Mouse (Mus musculus) left cerebral cortex, postnatal 4 days (tissue): ENCODE results near the gene Slc22a17. TPM values are rescaled to one million over a fixed set of nuclear protein-coding genes. Genes with fewer than 3 reads are reported as not detected.

Experiments
- DNase-seq: peaks from one replicate; pipeline ENCODE4 v3.0.0-alpha.2; 2022
- intact Hi-C: fragments of 180-260 bp; cut with DNase I; formaldehyde crosslinking; loops from one replicate; pipeline ENCODE4 v1.15.1; 2025
- total RNA-seq, 2 experiments: library from RNA; stranded (reverse); gene quantifications; 2 replicates each; pipeline ENCODE4 v1.2.3; 2021

Slc22a17 gene
- total RNA-seq, 2 experiments from 2014 or later: 345 to 405 TPM

DNA sequence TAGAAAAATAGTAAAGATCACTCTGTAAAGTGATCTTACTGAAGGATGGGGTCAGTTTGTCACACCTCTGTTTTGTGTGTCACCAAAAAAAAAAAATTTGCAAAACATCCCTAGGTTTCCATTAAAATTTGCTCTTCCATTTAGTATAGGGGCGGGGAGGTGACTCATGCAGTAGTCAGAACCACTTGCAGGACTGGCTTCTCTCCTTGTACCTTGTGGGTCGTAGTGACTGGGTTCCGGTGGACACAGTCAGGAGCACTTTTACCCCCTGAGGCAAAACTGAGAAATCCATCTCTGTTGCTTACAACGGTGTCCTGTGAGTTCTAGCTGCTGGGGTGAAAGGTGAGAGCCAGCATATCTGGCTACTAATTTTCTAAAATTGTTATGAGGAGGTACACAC is 9.3 kb downstream of the Slc22a17 start:
- intact Hi-C loops: no loop called here
- DNase-seq: no peak

DNA sequence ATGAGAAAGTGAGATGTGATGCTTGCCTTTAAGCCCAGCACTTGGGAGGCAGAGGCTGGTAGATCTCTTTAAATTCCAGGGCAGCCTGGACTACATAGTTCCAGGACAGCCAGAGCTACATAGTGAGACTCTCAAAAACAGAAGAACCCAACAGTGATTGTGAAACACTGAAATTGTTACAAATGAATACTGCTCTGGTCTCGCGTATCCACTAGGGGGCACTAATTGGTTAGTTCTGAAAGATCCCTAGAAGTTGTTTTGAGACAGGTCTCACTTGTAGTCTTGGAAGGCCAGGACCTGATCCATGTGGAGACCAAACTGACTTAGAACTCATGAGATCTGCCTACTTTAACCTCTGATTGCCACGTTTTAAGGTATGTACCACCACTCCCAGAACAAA is 12.5 kb downstream of the Slc22a17 start:
- peak; percentile 71 for DNase-seq
- intact Hi-C loops: no loop called here

DNA sequence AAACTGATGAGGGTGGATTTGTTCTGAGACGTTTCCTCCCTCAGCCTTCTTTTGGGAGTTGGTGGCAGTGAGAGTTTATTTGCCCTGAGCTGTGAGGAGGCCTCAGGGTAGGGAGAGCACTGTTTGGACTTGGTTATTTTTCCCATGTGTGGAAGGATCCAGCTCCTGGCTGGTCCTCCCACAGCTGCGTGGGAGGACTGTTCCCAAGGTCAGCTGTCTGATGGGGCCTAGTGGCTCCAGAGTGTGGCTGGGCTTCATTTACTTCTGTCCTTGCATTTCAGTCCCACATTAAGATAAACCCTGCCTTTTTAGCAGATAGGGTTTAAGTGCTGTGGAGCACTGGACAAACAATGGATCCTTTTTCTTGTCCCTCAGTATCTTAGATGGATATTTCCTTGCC is 15.5 kb downstream of the Slc22a17 start:
- intact Hi-C loops: no loop called here
- DNase-seq: no peak

DNA sequence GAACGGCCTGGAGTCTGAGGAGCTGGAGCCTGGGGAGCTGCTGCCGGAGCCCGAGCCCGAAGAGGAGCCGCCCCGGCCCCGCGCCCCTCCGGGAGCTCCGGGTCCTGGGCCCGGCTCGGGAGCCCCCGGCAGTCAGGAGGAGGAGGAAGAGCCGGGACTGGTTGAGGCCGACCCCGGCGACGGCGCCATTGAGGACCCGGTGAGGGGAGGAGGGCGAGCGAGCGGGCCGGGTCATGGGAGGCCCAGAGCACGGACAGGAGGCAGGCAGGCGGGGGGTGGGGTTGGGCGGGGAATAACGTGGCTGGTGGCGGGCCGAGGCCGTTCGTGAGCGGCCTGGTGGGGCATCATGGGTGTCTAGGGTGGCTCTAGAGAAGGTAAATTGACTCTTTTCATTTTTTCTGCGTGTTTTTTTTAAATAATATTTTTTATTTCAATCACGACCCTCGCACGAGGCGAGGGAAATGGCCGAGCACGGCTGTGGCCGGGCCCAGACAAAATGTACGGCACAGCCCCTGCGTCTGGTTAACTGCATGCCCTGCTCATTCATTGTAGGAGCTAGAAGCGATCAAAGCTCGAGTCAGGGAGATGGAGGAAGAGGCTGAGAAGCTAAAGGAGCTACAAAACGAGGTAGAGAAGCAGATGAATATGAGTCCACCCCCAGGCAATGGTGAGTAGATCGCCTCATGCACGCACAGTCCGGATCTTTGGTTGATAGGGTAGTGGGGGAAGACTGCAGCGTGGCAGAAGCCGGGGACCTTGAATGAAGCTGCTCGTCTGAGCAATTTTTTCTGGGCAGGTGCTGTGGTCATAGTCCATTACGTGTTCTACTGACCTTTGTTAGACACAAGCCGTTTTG is 18.4 kb downstream of the Slc22a17 start:
- intact Hi-C loops: no loop called here
- DNase-seq: peak; percentile 69

DNA sequence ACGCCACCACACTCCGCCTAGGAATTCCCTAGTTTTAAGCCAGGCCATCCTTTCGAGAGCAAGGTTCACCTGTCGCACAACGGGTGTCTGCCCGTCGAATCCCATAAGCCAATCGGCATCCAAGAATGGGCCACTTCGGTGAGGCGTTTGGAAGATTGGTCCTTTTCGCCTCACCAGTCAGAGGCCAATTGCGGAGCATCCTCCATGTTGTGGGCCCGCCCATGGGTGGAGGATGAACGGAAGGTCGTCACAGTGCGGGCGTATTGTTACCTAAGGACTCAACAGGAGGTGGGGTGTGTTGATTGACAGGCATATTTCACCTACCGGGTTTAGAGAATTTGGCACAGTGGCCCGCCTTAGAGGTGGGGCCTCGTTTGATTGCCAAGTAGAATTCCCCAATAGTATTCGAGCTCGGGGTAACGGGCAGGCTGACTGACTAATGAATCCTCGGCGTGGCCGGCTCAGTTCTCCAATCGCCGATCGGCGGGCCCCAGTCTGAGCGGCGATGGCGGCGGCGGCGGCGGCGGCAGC is 19.2 kb downstream of the Slc22a17 start:
- intact Hi-C loops: no loop called here
- peak; percentile 97 for DNase-seq

DNA sequence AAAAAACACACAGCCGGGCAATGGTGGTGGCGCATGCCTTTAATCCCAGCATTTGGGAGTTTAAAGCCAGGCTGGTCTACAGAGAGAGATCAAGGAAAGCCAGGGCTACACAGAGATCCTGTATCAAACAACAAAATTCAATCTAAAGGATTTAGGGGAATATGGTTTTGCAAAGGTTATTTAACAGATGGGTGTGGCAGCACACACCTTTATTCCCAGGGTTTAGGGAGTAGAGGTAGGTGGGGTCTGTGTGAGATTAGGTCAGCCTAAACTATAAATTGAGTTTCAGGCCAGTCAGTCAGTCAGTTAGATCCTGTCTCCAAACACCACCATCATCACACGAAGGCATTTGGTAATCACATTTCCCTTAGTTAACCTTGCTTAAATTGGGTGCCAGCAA is 20.7 kb downstream of the Slc22a17 start, which contains the start of gene Pabpn1:
Gene Pabpn1, plus strand, starts transcription at position 301 of the 400 bp plus-strand sequence.
- intact Hi-C loops: no loop called here

DNA sequence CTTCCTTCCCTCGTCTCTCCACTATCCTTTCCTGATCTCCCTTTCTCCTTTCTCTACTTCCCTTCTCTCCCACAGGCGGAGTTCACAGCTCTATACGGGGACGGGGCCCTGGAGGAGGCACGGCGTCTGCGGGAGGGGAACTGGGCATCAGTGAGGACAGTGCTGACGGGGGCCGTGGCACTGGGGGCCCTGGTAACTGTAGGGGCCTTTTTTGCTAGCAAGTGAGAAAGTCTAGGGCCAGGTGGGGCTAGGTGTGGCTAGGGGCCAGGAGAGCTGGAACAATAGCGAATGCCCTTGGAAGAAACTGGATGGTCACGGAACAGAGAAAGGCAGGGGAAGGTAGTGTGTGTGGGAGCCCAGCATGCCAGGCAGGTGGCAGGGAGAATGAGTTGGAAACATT is 27.6 kb downstream of the Slc22a17 start:
- DNase-seq: no peak
- intact Hi-C loops: no loop called here

More for the DNA sequence above, 20.7 kb downstream of the Slc22a17 start, which contains the start of gene Pabpn1:
- DNase-seq: no peak

DNA sequence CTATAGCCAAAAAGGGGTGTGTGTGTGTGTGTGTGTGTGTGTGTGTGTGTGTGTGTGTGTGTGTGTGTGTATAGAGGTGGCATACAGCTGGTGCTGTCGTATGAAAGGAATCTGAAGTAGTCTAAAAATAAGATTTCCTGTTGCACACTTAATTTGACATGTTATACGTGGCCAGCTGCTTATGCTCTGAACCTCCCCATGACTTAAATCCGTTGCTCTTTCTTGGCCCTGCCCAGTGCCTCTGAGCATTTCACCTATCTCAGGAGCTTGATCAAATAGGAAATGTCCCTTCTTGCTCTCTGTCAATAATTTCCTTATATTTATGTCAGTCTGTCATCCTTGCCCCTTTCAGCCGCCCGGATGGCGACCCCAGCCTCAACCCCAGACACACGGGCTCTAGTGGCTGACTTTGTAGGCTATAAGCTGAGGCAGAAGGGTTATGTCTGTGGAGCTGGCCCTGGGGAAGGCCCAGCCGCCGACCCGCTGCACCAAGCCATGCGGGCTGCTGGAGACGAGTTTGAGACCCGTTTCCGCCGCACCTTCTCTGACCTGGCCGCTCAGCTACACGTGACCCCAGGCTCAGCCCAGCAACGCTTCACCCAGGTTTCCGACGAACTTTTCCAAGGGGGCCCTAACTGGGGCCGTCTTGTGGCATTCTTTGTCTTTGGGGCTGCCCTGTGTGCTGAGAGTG is 28.8 kb downstream of the Slc22a17 start:
- no peak for DNase-seq
- intact Hi-C loops: no loop called here

DNA sequence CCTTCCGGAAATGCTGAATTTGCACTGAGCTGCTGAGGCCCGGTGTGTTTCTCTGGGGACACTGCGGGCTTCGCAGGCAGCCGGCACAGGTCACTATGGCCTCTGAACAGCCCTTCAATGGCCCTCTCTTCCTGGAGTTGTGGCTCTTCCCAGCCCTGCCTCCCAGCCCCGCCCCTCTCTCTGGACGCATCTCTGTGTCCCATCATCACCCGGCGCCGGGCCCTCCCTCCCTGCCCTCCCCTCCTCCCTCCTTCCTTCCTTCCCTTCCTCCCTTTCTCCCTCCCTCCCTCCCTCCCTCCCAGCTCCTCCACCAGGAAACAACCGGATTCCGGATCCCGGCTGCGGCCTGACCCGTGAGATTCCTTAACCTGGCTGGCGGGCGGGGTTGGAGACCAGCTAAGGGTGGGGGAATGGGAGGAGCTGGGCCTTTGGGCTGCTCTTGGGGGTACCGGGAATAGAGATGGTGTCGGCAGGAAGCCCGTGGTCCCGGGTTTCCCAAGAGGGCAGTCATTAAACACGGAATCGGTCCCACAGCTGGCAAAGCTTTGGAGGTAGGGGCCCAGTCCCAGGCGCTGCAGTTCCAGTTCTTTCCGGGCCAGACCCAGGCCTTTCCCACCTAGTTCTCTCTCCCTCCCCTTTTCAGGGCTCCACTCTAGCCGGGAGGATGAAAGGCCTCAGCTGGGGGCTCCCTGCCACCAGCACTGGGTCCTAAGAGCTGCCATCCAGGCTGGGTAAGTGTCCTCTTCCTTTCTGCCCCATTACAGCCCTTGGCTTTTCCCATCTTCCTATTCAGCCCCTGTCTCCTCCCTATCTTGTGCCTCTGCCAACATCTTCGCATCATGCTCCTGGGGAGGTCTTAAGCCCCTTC is 29.5 kb downstream of the Slc22a17 start, which contains the start of the genes Bcl2l2 and Gm20521:
Gene Bcl2l2, plus strand, starts transcription at position 224 of the 868 bp plus-strand sequence.
Gene Gm20521, plus strand, starts transcription at position 288 of the 868 bp plus-strand sequence.
- intact Hi-C loops: no loop called here
- DNase-seq: peak; percentile 93

DNA sequence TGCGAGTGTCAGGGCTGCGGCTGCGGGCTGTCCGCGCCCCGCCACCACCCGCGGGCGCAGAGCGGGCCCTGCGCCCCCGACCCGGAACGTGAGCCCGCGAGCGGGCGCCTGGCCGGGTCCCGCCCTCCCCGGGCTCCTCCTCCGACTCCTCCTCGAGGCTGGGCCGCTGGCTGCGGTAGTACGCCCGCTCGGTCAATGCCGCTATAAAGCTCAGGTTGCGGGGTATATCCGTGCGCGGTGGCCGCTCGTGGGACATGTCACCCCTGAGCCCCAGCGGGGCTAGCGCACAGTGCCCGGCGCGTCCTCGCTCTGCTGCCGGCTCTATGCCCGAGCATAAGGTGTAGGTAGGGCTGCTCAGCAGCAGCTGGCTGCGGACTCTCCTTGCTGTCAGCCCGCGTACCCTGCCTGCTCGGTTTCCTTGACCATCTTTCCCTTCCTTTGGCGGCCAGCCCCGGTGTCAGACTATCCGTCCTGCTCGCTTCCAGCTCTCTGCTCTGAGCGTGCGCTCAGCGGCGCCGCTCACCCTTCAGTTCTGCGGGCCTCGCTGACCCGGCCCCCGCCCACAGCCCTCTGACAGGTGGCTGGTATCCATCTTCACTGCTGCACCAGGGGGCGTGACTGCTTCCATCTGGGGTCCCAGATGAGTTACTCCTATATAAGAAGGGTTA is 35.8 kb downstream of the Slc22a17 start, which contains the start of gene Ppp1r3e:
Gene Ppp1r3e, minus strand, starts transcription at position 503 of the 668 bp plus-strand sequence.
- intact Hi-C loops: no loop called here
- DNase-seq: peak; percentile 75

DNA sequence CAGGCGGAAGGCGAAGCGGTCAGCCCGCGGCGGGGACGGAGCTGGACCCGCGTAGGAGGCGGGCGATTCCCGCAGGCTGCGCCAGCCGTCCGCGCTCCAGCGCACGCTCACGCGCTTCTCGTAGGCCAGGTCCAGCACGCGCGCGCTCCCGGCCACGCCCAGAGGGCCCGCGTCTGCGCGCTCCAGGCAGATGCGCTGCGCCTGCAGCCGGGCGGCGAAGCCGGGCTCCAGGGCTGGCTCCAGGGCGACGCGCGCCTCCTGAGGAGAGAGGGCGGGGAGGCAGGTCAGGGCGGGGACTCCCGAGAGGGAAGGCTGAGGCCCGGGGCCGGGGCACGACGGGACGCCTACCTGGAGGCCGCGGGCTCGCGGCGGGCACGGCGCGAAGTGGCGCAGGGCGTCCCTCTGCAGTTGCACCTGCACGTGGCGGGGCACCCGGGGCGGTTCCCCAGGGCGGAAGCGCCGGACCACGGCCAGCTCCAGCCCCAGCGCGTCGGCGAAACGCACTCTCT is 36.3 kb downstream of the Slc22a17 start:
- peak; percentile 93 for DNase-seq
- intact Hi-C loops: no loop called here

DNA sequence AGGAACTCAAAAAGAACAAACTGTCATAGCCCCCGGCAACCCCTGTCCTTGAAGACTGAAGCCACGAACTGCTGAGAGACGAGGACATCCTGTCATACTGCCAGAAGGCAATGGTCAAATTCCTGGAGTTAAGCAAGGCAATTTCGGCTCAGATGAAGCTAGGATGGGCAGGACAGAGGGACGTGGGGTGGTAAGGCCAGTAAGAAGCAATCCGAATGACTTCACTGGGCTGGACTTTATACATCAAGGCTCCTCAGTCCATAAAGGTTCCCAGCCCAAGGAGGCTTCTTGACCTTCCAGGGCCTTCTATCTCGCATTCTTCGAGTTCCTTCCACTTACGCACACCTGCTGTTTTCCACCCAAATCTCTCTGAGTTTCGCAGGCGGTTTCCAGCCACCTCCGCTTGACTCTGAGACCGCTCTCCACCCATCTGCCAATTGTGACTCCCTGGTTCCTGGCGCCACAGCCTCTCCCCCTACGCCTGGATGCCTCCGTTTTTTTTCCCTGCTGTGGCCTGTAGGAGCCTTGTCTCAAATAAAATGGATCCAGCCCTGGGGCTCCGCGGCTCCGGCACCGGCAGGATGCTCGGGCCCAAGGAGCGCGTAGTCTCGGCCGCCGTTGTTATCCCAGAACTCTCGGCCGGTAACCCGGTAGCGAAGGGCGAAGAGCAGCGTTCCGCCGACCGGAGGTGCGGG is 36.9 kb downstream of the Slc22a17 start:
- intact Hi-C loops: no loop called here
- DNase-seq: peak; percentile 63

DNA sequence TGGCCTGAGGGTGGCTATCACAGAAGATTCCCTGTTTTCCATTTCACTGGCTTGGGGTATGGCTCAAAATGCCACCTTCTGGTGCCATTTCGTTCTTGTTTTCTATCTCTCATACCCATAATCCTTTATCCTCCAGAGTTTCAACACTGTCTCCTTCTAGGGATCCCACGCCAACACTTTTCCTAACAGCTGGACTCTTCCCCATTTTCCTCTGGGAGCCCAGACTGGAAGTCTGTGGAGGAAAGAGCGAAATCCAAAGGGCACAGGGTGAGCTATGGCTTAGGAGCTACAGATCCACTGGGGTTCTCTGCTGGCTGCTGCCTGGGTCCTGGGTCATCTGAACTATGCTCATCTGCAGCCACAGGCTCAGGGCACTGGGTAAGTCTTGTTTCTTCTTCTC is 38.8 kb downstream of the Slc22a17 start:
- intact Hi-C loops: no loop called here
- DNase-seq: no peak

DNA sequence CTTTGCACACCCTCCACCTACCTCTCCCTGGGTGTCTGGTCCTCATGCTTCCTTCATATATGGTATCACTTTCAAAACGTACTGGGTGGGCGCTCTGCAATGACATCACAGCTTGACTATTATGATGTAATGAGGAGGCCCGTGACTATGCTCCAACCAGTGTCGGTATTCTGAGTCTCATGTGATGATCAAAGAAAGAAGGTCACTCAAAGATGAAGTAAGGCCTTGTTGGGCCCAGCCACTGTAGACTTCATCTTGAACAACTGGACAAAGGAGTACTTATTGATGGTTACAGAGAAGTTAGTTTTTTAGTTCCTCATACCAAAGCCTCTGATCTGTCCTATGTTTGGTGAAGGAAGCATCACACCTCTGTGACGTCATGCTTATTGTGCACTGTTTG is 42.1 kb downstream of the Slc22a17 start, which contains the start of gene Homez:
Gene Homez, minus strand, starts transcription at position 101 of the 400 bp plus-strand sequence.
- intact Hi-C loops: no loop called here
- DNase-seq: no peak

DNA sequence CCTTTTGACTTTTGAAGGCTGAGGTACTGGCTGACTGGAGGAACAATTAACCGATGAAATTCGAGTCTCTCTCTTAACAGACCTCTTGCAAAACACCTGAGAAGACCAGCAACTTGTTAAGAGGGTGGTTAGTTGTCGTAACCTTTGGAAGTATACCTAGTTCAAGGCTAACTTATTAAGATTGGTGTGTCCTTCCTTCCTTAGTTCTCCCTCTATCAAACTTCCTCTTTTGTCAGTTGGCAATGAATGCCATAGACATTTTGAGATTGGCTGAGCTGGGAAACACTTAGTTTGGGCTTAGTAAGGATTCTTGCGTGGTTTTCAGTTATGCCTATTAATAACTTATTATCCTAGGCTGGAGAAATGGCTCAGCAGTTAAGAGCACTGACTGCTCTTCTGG is 44.9 kb downstream of the Slc22a17 start:
- no peak for DNase-seq
- intact Hi-C loops: no loop called here

DNA sequence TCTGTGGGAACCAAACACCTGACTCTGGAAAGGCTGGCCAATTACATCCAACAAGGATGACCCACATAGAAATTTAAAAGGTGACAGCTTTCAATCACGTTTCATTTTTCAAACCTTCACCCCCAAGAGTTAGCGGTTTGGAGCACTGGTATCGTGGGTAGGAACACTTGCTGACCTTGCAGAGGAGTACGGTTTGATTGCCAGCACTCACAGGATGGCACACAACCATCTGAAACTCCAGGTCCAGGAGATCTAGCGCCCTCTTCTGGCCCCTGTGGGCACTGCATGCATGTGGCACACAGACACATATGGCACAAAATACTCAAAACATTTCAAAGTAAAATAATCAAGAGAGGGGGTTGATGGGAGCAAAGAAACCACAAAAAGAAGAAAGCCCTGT is 46.0 kb downstream of the Slc22a17 start:
- intact Hi-C loops: no loop called here
- DNase-seq: no peak

DNA sequence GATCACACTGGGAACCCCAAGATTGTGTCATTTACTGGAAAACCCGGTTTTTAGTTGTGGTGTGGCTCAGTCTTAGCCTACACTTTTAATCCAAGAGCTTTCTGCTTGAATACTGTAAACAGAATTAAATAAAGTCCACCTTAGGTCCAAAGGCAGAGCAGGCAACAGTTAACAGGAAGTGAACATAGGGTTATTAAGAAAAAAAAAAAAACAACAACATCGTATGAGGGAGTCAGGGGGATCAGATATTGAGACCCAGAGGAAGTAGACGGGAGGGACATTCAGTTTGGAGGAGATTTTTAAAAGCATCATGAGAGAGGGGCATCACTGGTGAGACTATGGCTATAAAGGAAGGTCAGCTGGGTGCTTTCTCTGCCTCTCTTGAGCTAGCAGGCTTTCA is 46.7 kb downstream of the Slc22a17 start:
- intact Hi-C loops: no loop called here
- no peak for DNase-seq

DNA sequence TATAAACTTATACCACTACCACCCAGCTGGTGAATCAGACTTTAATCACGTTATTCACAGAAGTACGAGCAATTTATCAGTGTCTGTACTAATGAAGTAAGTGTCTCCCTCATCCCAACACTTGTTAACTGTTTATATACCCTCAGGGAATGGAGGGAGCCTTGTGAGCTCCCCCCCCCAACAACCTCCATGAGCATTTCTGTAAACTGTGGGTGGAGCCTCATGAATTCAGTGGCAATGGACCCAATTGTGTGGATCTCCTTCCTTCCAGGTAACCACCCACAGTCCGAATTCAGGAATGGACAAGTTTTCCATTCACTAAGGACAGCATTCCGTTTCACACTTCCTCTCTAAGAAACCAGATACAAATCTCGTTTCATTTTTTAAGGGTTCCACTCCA is 47.3 kb downstream of the Slc22a17 start:
- intact Hi-C loops: no loop called here
- DNase-seq: no peak
